Mouse (Mus musculus) CD8-positive naive resting alpha-beta T cell, adult 2 months (primary cell): ENCODE results near the gene Arl5c.

ENCODE experiments used
- DNase-seq, 2 experiments: peaks; one replicate each; pipeline ENCODE4 v3.0.0; 2022; ENCODE audit warnings: low read depth in 2 of 2, low spot score in 2 of 2

Arl5c gene

GRCm38 (mm10) chr11:97996691-97997090 is 710 bp upstream of the Arl5c start:
- no peak for DNase-seq

GRCm38 (mm10) chr11:97994539-97995100 is 1.4 kb downstream of the Arl5c start:
- DNase-seq, result peak; percentile 87 to 90

GRCm38 (mm10) chr11:97988530-97989096 is 7.4 kb downstream of the Arl5c start:
- peak; percentile 87 to 90 for DNase-seq

GRCm38 (mm10) chr11:97987551-97988526 is 8.1 kb downstream of the Arl5c start:
- DNase-seq, result peak; percentile 97 to 99

GRCm38 (mm10) chr11:97986738-97987465 is 9.1 kb downstream of the Arl5c start:
- DNase-seq, result no peak

- no peak for DNase-seq
Observed at GRCm38 (mm10) chr11:97985727-97986677, 10.0 kb downstream of the Arl5c start, which contains the start of gene Plxdc1. Plxdc1 (minus strand) TSS chr11:97986444.

GRCm38 (mm10) chr11:97983983-97984382 is 12.0 kb downstream of the Arl5c start:
- no peak for DNase-seq

GRCm38 (mm10) chr11:97983506-97983905 is 12.5 kb downstream of the Arl5c start:
- no peak for DNase-seq

GRCm38 (mm10) chr11:97982721-97983120 is 13.3 kb downstream of the Arl5c start:
- DNase-seq, result no peak

- DNase-seq, result no peak
Observed at GRCm38 (mm10) chr11:97980531-97980966, 15.4 kb downstream of the Arl5c start.

- no peak for DNase-seq
Observed at GRCm38 (mm10) chr11:97979824-97980495, 16.0 kb downstream of the Arl5c start.

- DNase-seq, result no peak
Observed at GRCm38 (mm10) chr11:97978392-97978791, 17.6 kb downstream of the Arl5c start.

GRCm38 (mm10) chr11:97977797-97978196 is 18.2 kb downstream of the Arl5c start:
- DNase-seq, result no peak

GRCm38 (mm10) chr11:97974746-97975145 is 21.2 kb downstream of the Arl5c start:
- no peak for DNase-seq

GRCm38 (mm10) chr11:97974141-97974540 is 21.8 kb downstream of the Arl5c start:
- no peak for DNase-seq

GRCm38 (mm10) chr11:97972434-97972833 is 23.5 kb downstream of the Arl5c start:
- DNase-seq, result no peak

GRCm38 (mm10) chr11:97971232-97971631 is 24.7 kb downstream of the Arl5c start:
- DNase-seq, result no peak

- DNase-seq, result no peak
Observed at GRCm38 (mm10) chr11:97970771-97971170, 25.2 kb downstream of the Arl5c start.

- DNase-seq, result no peak
Observed at GRCm38 (mm10) chr11:97968385-97968784, 27.6 kb downstream of the Arl5c start.
